Mouse (Mus musculus): Measurements from ENCODE around the gene Zfp704. TPM values are rescaled to one million over a fixed set of nuclear protein-coding genes. Genes with fewer than 3 reads are reported as not detected.

Zfp704 gene
- total RNA-seq, 2 experiments from 2014 or later, result 38.3 to 38.9 TPM

DNA sequence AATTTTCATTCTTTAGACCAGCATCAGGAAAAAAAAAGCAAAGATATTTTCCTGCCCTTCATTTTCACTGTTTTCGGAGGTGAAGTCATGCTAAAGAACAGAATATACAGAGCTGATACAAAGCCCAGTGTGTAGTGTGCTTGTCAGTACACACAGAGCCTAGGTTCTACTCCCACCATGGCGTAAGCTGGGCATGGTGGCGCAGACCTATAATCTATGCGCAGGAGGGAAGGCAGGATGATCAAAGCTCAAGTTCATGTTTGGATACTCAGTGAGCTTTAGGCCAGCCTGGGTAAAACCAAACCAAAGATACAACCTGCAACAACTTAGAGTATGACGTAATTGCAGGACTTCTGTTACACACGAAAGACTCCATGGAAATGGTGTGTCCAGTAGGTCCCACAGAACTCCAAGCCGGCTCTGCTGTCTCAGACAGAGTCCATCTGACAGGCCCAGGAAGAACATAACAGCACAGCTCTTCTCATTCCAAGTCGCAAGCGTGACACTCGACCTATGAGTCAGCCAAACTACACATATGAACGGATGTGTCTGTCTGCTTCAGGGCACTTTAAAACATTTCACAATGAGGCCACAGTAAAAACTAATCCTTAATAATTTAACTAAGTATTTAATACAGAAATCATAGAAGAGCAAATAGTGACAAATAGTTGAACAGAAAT lies 47.1 kb downstream of the Zfp704 start:
- DNase-seq (ENCODE audit: low spot score in 2 of 2), result no peak

- DNase-seq (ENCODE audit: low spot score in 2 of 2), result no peak
Observed at GRCm38 (mm10) chr3:9557778-9558560, 51.9 kb downstream of the Zfp704 start.

- no peak for DNase-seq (ENCODE audit: low spot score in 2 of 2)
Observed at GRCm38 (mm10) chr3:9556137-9556536, 53.7 kb downstream of the Zfp704 start.

DNA sequence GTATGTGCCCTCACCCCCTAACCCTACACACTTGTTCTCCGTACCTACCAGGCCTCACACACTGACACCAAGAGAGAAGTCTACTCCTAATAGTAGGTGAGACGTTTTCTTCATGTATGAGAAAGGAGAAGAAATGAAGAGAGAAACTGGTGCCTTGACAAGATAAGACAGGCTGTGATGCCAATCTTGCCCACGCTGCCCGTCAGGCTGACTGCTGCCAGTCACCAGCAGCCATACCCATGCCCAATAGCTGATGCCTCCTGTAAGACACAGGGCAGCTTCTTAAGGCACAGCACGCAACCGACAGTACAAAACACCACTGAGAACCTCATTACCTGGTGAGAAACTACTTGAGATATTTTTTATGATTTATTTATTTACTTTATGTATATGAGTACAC lies 55.0 kb downstream of the Zfp704 start:
- no peak for DNase-seq (ENCODE audit: low spot score in 2 of 2)

DNA sequence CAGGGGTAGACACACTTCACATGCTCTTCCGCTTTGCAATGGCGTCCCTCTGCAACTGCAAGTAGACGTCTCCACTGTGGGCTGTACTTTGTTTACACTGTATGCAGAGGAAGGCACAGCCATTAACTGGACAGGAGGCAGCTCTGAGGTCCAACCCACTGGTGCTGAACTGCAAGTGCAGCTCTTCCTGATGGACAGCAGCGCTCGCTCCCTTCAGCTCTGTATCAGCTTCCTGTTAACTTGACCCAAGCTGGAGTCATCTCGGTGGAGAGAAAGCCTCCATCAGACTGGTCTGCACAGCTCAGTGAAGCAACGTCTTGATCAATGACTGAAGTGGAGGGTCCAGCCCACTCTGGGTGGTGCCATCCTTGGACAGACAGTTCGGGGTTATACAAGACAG lies 57.6 kb downstream of the Zfp704 start:
- DNase-seq (ENCODE audit: low spot score in 2 of 2), result no peak

- no peak for DNase-seq (ENCODE audit: low spot score in 2 of 2)
Observed at GRCm38 (mm10) chr3:9550930-9551329, 59.0 kb downstream of the Zfp704 start.

GRCm38 (mm10) chr3:9549815-9550214 lies 60.1 kb downstream of the Zfp704 start:
- no peak for DNase-seq (ENCODE audit: low spot score in 2 of 2)

DNA sequence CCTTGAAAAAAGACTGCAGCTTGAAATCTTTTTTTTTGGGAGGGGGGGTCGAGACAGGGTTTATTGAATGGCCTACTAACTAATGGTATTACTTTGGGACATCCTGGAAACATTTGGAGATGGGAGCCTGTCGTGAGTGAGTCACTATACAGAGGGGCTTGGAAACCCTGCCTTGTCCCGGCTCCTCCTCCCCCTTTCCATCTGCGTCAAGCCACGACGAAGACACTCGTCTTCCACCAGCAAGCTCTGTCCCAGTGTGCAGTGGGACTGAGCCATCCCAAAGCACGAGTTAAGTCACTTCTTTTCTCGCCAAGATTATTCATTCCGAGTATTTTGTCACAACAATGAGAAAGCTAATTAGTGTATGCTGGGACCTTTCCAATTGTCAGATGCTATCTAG lies 61.7 kb downstream of the Zfp704 start:
- no peak for DNase-seq (ENCODE audit: low spot score in 2 of 2)

GRCm38 (mm10) chr3:9546882-9547620 lies 62.8 kb downstream of the Zfp704 start:
- no peak for DNase-seq (ENCODE audit: low spot score in 2 of 2)

- DNase-seq (ENCODE audit: low spot score in 2 of 2), result no peak
Observed at GRCm38 (mm10) chr3:9544421-9544820, 65.5 kb downstream of the Zfp704 start.

- no peak for DNase-seq (ENCODE audit: low spot score in 2 of 2)
Observed at GRCm38 (mm10) chr3:9543916-9544315, 66.0 kb downstream of the Zfp704 start.

GRCm38 (mm10) chr3:9543463-9543862 lies 66.4 kb downstream of the Zfp704 start:
- no peak for DNase-seq (ENCODE audit: low spot score in 2 of 2)

GRCm38 (mm10) chr3:9541561-9541960 lies 68.3 kb downstream of the Zfp704 start:
- no peak for DNase-seq (ENCODE audit: low spot score in 2 of 2)

DNA sequence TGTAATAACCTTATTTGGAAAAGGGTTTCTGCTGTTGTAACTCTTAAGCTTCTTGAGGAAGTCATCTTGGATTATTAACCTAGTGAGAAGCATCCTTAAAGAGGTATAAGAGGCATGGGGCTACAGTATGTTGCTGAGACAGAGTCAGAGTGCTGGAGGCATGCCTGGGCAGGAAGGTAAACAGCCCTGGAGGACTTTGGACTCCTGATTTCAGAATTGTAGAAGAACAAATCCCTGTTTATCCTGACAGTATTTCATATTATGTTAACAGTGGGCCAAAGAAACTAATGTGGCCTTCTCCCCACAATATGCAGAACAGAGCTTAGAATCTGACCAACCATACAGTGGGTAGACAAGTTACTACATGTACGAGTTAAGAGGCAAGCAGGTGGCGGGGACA lies 71.4 kb downstream of the Zfp704 start:
- DNase-seq (ENCODE audit: low spot score in 2 of 2), result no peak

DNA sequence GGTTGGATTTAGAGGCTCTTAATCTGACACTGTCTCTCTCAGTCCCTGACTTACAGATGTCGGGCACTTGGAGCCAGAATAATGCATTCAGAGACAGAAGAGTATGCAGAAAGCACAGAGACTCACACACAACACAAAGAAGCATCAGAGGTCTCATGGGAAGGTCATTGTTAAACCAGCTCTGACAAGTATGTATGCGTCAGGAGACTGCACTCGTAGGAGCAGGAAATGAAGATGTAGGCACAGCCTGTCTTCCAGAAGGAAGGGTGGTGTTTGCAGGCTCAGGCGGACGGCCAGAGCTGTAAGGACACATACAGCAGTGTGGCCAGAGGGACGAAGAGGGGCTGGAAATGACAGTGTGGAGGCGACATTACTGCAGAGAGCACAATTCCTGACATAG lies 72.0 kb downstream of the Zfp704 start:
- DNase-seq (ENCODE audit: low spot score in 2 of 2), result no peak

- peak in 1 of 2 experiments; percentile 42 for DNase-seq (ENCODE audit: low spot score in 2 of 2)
Observed at GRCm38 (mm10) chr3:9530097-9530780, 79.6 kb downstream of the Zfp704 start.

- DNase-seq (ENCODE audit: low spot score in 2 of 2), result peak in 1 of 2 experiments; percentile 0
Observed at GRCm38 (mm10) chr3:9524429-9524828, 85.5 kb downstream of the Zfp704 start.

DNA sequence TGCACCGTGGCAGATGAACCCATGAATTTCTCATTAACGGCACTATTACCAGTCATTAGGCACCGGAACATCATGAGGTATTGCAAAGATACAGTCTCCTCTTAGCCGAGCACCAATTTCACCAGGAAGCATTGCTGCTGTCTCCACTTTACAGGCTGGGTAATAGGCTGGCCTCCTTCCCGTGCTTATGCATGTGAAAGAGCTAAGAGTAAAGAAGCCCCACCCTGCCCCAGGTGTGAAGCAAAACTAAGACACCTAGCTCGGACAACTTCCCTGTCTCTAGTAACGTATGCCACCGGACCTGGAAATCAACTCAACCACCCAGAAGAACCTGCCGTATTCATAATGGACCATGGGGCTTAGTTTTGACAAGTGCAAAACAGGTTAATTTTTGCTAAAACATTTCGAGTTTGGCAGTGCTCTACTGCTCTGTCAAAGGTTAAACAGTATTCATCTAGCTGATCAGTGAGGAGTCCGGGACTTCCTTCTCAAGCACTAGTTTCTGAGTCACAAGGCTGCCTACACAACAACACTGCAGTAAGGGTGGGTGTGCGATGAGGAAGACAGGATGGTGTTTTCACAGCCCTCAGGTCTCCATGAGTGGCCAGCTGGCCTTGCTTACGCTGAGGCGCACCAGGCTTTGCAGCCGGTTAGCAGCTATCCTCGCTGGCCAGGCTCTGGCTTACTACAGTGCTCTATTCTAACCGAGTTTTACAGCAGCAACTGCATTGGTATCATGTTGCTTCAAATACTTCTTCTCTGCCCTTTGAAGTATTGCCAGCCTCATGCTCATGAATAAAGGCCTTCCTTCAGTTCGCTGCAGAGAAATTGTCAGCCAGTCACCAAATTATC lies 86.6 kb downstream of the Zfp704 start:
- DNase-seq (ENCODE audit: low spot score in 2 of 2), result peak; percentile 39 to 47

GRCm38 (mm10) chr3:9522009-9522408 lies 87.9 kb downstream of the Zfp704 start:
- peak in 1 of 2 experiments; percentile 0 for DNase-seq (ENCODE audit: low spot score in 2 of 2)

- no peak for DNase-seq (ENCODE audit: low spot score in 2 of 2)
Observed at GRCm38 (mm10) chr3:9520728-9521054, 89.2 kb downstream of the Zfp704 start.
